Mouse (Mus musculus) neural tube, embryonic 11.5 days (tissue): ENCODE results near the gene Dtx2. TPM values are rescaled to one million over a fixed set of nuclear protein-coding genes. Genes with fewer than 3 reads are reported as not detected.

ENCODE experiments used
- ATAC-seq: fragments of 200-750 bp; cut with Nextera tagmentation; 2 replicates; pipeline ENCODE4 v1.8.0; 2017; ENCODE audit warnings: moderate number of reproducible peaks, mild to moderate bottlenecking, moderate TSS enrichment, moderate library complexity; ENCODE audit not compliant: insufficient read depth, low FRiP score, low TSS enrichment
- DNase-seq: peaks from one replicate; pipeline ENCODE4 v3.0.0-alpha.2; 2015; ENCODE audit warnings: low spot score
- H3K27ac ChIP-seq: fragments of 300-500 bp; sonication (generic); 2 replicates; pipeline ENCODE4 v1.5.1; 2014; ENCODE audit warnings: low read depth, mild to moderate bottlenecking, low read length
- H3K27me3 ChIP-seq: fragments of 300-500 bp; sonication (generic); 2 replicates; pipeline ENCODE4 v1.6.1; 2014; ENCODE audit warnings: mild to moderate bottlenecking, low read length, mixed read lengths; ENCODE audit not compliant: control insufficient read depth, insufficient read depth
- H3K36me3 ChIP-seq: fragments of 300-500 bp; sonication (generic); 2 replicates; pipeline ENCODE4 v1.6.1; 2014; ENCODE audit warnings: mild to moderate bottlenecking, low read length, moderate library complexity, mixed read lengths; ENCODE audit not compliant: control insufficient read depth, insufficient read depth
- H3K4me1 ChIP-seq: fragments of 300-500 bp; sonication (generic); 2 replicates; pipeline ENCODE4 v1.6.1; 2014; ENCODE audit warnings: low read length, mixed read lengths; ENCODE audit not compliant: control insufficient read depth, insufficient read depth
- H3K4me2 ChIP-seq: fragments of 300-500 bp; sonication (generic); 2 replicates; pipeline ENCODE4 v1.6.1; 2014; ENCODE audit warnings: low read depth, mild to moderate bottlenecking, moderate library complexity
- H3K4me3 ChIP-seq: fragments of 300-500 bp; sonication (generic); 2 replicates; pipeline ENCODE4 v1.5.1; 2014; ENCODE audit warnings: low read depth, low read length
- H3K9ac ChIP-seq: fragments of 300-500 bp; sonication (generic); 2 replicates; pipeline ENCODE4 v1.6.1; 2014; ENCODE audit warnings: mild to moderate bottlenecking, low read length
- H3K9me3 ChIP-seq: fragments of 300-500 bp; sonication (generic); 2 replicates; pipeline ENCODE4 v1.6.1; 2016; ENCODE audit warnings: low read length; ENCODE audit not compliant: control insufficient read depth
- WGBS: fragments of 180-500 bp; shearing (Covaris S2); extraction: QIAGEN DNeasy Blood & Tissue Kit; methylation state at CpG from one replicate; pipeline ENCODE4 v1.1.7; 2014; 5-methylcytosine and 5-hydroxymethylcytosine counted together
- polyA plus RNA-seq: library from polyadenylated mRNA; unstranded; fragments of >200 nt; fragmentation: Nextera tagmentation; extraction: Ambion mirVana; gene quantifications from 2 replicates; pipeline ENCODE4 v1.2.1, GENCODE M21; 2014

The Dtx2 gene
- polyA plus RNA-seq, 1 experiment from 2014 or later, result 31.8 TPM

DNA sequence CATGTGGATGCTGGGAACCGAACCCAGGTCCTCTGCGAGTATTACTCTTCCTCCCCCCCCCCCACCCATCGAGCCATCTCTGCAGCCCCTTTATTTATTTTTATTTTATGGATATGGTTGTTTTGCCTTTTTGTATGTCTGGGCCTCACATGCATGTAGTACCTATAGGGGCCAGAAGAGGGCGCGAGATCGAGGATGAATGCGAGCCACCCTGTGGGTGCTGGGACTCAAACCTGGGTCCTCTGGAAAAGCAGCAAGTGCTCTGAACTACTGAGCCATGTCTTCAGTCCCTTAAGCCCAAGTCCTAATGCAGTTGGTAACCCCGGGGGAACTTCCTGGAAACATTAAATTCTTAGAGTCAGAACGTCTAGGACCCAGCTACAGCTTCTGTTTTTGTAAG is 27.7 kb upstream of the Dtx2 start:
- Histone ChIP-seq H3K27ac (no peak overlapping the region), H3K9me3 (no peaks in the 10 kb centered on the region), H3K36me3 (no peaks in the 10 kb centered on the region), H3K4me3 (no peak overlapping the region), H3K4me2 (no peak overlapping the region), H3K4me1 (peaks cover under 1% of the 10 kb centered on the region; the same call in 1 of the 2 replicates), H3K9ac (no peak overlapping the region), H3K27me3 (peaks cover 6% of the 10 kb centered on the region; the same call in 1 of the 2 replicates)
- no peak for DNase-seq
- 65% methylated on average over 9 of the region's 9 CpGs for WGBS
- no peak for ATAC-seq

DNA sequence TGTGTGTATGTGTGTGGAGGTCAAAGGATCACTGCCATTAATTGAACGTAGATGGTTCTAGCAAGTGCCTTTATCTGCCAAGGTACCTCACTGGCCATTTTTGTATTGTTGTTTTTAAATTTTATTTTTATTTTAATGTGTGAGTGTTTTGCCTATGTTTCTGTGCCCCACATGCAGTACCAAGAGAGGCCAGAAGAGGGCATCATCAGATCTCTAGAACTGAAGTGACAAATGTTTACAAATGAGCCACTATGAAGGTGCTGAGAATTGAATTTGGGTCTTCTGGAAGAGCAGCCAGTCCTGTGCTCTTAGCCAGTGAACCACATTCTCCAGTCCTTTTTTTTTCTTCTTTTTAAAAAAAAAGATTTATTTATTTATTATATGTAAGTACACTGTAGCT is 25.8 kb upstream of the Dtx2 start:
- ATAC-seq, result no peak
- Histone ChIP-seq H3K36me3 (no peaks in the 10 kb centered on the region), H3K27ac (no peak overlapping the region), H3K4me2 (no peak overlapping the region), H3K9me3 (no peaks in the 10 kb centered on the region), H3K9ac (no peak overlapping the region), H3K27me3 (peaks cover 6% of the 10 kb centered on the region; the same call in 1 of the 2 replicates), H3K4me3 (no peak overlapping the region), H3K4me1 (no peaks in the 10 kb centered on the region)
- WGBS, result 47% methylated on average over 1 of the region's 1 CpGs
- DNase-seq, result peak; percentile 46

GRCm38 (mm10) chr5:135970247-135970646 is 24.4 kb upstream of the Dtx2 start:
- ATAC-seq (no peak), DNase-seq (no peak)
- no peak overlapping the region for H3K9ac ChIP-seq
- WGBS, result 83% methylated on average over 6 of the region's 6 CpGs
- no peaks in the 10 kb centered on the region for H3K9me3 ChIP-seq
- H3K27ac ChIP-seq, result no peak overlapping the region
- no peaks in the 10 kb centered on the region for H3K4me1 ChIP-seq
- no peak overlapping the region for H3K4me3 ChIP-seq
- H3K36me3 ChIP-seq, result no peaks in the 10 kb centered on the region
- H3K4me2 ChIP-seq, result no peak overlapping the region
- H3K27me3 ChIP-seq, result peaks cover 6% of the 10 kb centered on the region; the same call in 1 of the 2 replicates

DNA sequence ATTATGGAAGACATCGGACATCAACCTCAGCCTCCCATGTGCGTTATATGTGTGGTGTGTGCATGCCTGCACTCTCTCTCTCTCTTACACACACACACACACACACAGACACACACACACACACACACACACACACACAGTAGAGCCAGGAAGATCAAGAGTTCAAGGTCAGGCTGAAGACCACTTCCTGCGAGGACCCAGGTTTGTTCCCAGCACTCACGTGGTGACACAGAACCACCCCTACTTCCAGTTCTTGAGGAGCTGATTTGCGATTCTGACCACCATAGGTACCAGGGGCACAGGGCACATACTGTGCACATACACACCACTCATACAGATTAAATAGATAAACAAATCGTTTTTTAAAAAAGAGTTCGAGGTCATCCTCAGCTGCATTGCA is 22.7 kb upstream of the Dtx2 start:
- DNase-seq, result no peak
- Histone ChIP-seq H3K4me1 (no peaks in the 10 kb centered on the region), H3K4me2 (no peak overlapping the region), H3K9me3 (no peaks in the 10 kb centered on the region), H3K27ac (no peak overlapping the region), H3K9ac (no peak overlapping the region), H3K4me3 (no peak overlapping the region), H3K36me3 (no peaks in the 10 kb centered on the region), H3K27me3 (no peaks in the 10 kb centered on the region)
- 86% methylated on average over 7 of the region's 7 CpGs for WGBS
- ATAC-seq, result no peak

DNA sequence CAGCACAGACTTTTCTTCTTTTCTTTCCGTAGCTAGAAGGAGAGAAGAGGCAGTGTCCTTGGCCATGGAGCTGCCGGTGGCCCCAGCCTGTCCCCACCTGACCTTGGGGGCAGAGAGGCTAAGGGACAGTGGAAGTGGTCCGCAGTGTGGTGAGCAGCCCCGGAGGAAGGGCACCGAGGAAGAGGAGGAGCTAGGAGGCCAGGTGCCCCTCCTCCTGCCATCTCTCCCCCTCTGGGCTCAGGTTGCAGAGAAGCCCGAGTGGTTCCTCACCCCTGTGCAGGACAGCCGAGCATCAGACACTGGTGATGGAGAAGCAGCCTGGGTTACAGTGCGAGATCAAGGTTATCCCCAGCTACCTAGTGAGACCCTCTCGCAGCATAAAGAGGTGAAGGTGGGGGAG is 20.2 kb upstream of the Dtx2 start, which contains the start of gene Ssc4d:
Gene Ssc4d (minus strand): TSS at position 167 of the 400 bp plus-strand sequence.
- no peak within 1 kb of the TSS for H3K27ac ChIP-seq
- no peaks in the 10 kb centered on the region for H3K4me1 ChIP-seq
- H3K9ac ChIP-seq, result no peak within 1 kb of the TSS
- no peak within 1 kb of the TSS for H3K4me3 ChIP-seq
- H3K9me3 ChIP-seq, result no peaks in the 10 kb centered on the region
- no peak within 1 kb of the TSS for H3K4me2 ChIP-seq
- 21% methylated on average over 9 of the region's 9 CpGs for WGBS
- H3K36me3 ChIP-seq, result no peaks in the 10 kb centered on the region
- no peaks in the 10 kb centered on the region for H3K27me3 ChIP-seq
- DNase-seq, result no peak
- no peak for ATAC-seq

- no peak overlapping the region for H3K4me3 ChIP-seq
- ATAC-seq (no peak), DNase-seq (no peak)
- 92% methylated on average over 8 of the region's 8 CpGs for WGBS
- H3K9me3 ChIP-seq, result no peaks in the 10 kb centered on the region
- H3K27ac ChIP-seq, result no peak overlapping the region
- H3K36me3 ChIP-seq, result no peaks in the 10 kb centered on the region
- H3K4me1 ChIP-seq, result no peaks in the 10 kb centered on the region
- no peak overlapping the region for H3K4me2 ChIP-seq
- H3K27me3 ChIP-seq, result no peaks in the 10 kb centered on the region
- H3K9ac ChIP-seq, result no peak overlapping the region
Measured at GRCm38 (mm10) chr5:135975893-135976668, 18.5 kb upstream of the Dtx2 start.

DNA sequence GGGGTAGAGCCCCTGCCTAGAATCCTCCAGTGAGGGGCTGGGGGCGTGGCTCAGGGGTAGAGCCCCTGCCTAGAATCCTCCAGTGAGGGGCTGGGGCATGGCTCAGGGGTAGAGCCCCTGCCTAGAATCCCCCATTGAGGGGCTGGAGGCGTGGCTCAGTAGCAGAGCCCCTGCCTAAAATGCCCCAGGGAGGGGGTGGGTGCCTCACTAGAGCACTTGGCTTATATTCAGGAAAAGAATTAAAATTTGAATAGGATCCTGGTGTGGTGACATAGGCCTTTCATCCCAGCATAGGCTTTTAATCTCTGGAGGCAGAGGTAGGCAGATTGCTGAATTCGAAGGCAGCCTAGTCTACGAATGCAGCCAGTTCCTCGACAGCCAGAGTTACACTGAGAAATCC is 15.2 kb upstream of the Dtx2 start:
- H3K9me3 ChIP-seq, result no peaks in the 10 kb centered on the region
- H3K9ac ChIP-seq, result no peak overlapping the region
- ATAC-seq (no peak), DNase-seq (no peak)
- 85% methylated on average over 5 of the region's 5 CpGs for WGBS
- no peaks in the 10 kb centered on the region for H3K27me3 ChIP-seq
- H3K4me1 ChIP-seq, result no peaks in the 10 kb centered on the region
- no peak overlapping the region for H3K4me3 ChIP-seq
- no peak overlapping the region for H3K27ac ChIP-seq
- H3K36me3 ChIP-seq, result no peaks in the 10 kb centered on the region
- no peak overlapping the region for H3K4me2 ChIP-seq

DNA sequence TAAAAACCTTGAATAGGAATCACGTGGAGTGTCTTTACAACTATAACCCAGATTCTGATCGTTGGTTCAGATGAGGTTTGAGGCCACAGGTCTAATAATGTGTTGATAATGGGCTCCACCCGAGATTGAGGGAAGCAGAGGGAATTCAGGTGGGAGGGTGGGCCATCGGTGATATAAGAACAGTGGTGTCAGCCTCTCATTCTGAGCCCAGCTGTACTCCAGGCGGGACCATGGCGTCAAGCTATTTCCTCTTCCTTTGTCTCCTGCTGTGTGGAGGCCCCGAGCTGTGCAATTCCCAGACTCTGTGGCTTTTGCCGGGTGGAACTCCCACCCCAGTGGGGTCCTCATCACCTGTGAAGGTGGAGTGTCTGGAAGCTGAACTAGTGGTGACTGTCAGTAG is 14.7 kb upstream of the Dtx2 start, which contains the start of gene Zp3:
Gene Zp3 (plus strand): TSS at position 196 of the 400 bp plus-strand sequence.
- Histone ChIP-seq H3K4me1 (no peaks in the 10 kb centered on the region), H3K4me2 (no peak within 1 kb of the TSS), H3K36me3 (no peaks in the 10 kb centered on the region), H3K27ac (no peak within 1 kb of the TSS), H3K9ac (no peak within 1 kb of the TSS), H3K27me3 (no peaks in the 10 kb centered on the region), H3K9me3 (no peaks in the 10 kb centered on the region), H3K4me3 (no peak within 1 kb of the TSS)
- ATAC-seq (no peak), DNase-seq (no peak)
- WGBS, result 76% methylated on average over 8 of the region's 8 CpGs

- ATAC-seq, result no peak
Measured at GRCm38 (mm10) chr5:135982398-135982797, 12.2 kb upstream of the Dtx2 start.

More at GRCm38 (mm10) chr5:135982398-135982797, 12.2 kb upstream of the Dtx2 start:
- Histone ChIP-seq H3K9me3 (no peaks in the 10 kb centered on the region), H3K4me3 (no peak overlapping the region), H3K4me1 (no peaks in the 10 kb centered on the region), H3K4me2 (no peak overlapping the region), H3K27me3 (no peaks in the 10 kb centered on the region), H3K27ac (no peak overlapping the region), H3K9ac (no peak overlapping the region), H3K36me3 (no peaks in the 10 kb centered on the region)
- WGBS, result 39% methylated on average over 6 of the region's 6 CpGs
- peak; percentile 75 for DNase-seq
